Mouse (Mus musculus) cerebellum, adult 8-10 months (tissue): ENCODE results near the gene Tcp1.
"Not testable (repeated sequence)": the region's sequence is repeated elsewhere in the genome, so short reads cannot be mapped to it uniquely, and the experiment has no call there.

Experiments used
- DNase-seq: peaks from one replicate; pipeline ENCODE4 v3.0.0; 2022

Gene Tcp1

GRCm38 (mm10) chr17:12915488-12915880 is at the start of gene Tcp1:
Tcp1 (plus strand) TSS chr17:12915701.
- DNase-seq, result no peak

- no peak for DNase-seq
Observed at GRCm38 (mm10) chr17:12866853-12867252, 48.6 kb upstream of the Tcp1 start.

GRCm38 (mm10) chr17:12868043-12868442 is 47.5 kb upstream of the Tcp1 start, which contains the start of gene Mas1:
Mas1 (minus strand) TSS chr17:12868143.
- DNase-seq, result no peak

- DNase-seq, result no peak
Observed at GRCm38 (mm10) chr17:12868640-12869039, 46.9 kb upstream of the Tcp1 start.

GRCm38 (mm10) chr17:12872275-12873028 is 43.0 kb upstream of the Tcp1 start:
- peak; percentile 24 for DNase-seq

GRCm38 (mm10) chr17:12875734-12876133 is 39.8 kb upstream of the Tcp1 start, which contains the start of gene Mrgprh:
Mrgprh (plus strand) TSS chr17:12876034.
- no peak for DNase-seq

GRCm38 (mm10) chr17:12880178-12880577 is 35.3 kb upstream of the Tcp1 start:
- peak; percentile 82 for DNase-seq

GRCm38 (mm10) chr17:12881216-12881615 is 34.3 kb upstream of the Tcp1 start:
- DNase-seq, result no peak

GRCm38 (mm10) chr17:12886620-12887019 is 28.9 kb upstream of the Tcp1 start:
- DNase-seq, result no peak

GRCm38 (mm10) chr17:12887021-12887775 is 28.3 kb upstream of the Tcp1 start:
- no peak for DNase-seq

GRCm38 (mm10) chr17:12891054-12891453 is 24.4 kb upstream of the Tcp1 start:
- DNase-seq, result no peak

GRCm38 (mm10) chr17:12892033-12892432 is 23.5 kb upstream of the Tcp1 start:
- no peak for DNase-seq

GRCm38 (mm10) chr17:12897674-12898073 is 17.8 kb upstream of the Tcp1 start:
- no peak for DNase-seq

GRCm38 (mm10) chr17:12898607-12899006 is 16.9 kb upstream of the Tcp1 start:
- DNase-seq, result not testable (repeated sequence)

GRCm38 (mm10) chr17:12902291-12902690 is 13.2 kb upstream of the Tcp1 start:
- DNase-seq, result no peak

- no peak for DNase-seq
Observed at GRCm38 (mm10) chr17:12903372-12904333, 11.8 kb upstream of the Tcp1 start.

- no peak for DNase-seq
Observed at GRCm38 (mm10) chr17:12904349-12904748, 11.2 kb upstream of the Tcp1 start.

GRCm38 (mm10) chr17:12905810-12906209 is 9.7 kb upstream of the Tcp1 start:
- DNase-seq, result no peak

- no peak for DNase-seq
Observed at GRCm38 (mm10) chr17:12906436-12906835, 9.1 kb upstream of the Tcp1 start.

GRCm38 (mm10) chr17:12909361-12910280 is 5.9 kb upstream of the Tcp1 start, which contains the start of gene Pnldc1:
Pnldc1 (minus strand) TSS chr17:12910230.
- no peak for DNase-seq

GRCm38 (mm10) chr17:12910391-12910790 is 5.1 kb upstream of the Tcp1 start:
- DNase-seq, result no peak
